Comparison of ENCODE assay signal across 22 mouse cellular contexts in the genomic region with DNA sequence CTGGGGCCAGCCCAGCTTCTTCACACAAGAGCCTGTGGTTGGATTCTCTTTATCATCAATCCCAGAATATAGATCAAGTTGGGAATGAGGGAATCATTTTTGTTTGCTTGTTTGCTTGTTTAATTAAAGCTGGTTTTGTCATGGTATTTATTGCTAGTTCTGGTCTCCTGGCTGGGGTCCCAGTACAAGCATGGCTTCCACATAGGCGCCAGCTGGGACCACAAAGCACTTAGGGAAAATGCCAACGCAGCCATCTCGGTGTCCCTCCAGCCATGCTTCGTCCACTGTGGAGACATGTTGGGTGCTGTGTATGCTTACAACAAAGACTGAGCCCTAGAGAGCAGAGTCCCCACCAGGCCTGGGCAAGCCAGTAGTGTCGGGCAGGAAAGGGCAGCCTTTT. TPM values are rescaled to one million over a fixed set of nuclear protein-coding genes. Genes with fewer than 3 reads are reported as not detected.
"Had no signal": no experiment of that assay in that cellular context is flagged by ENCODE, and none has a peak within 500 bp of the region (broad histone marks: within the 10 kb centered on the region; RNA-seq: fewer than 3 reads in every experiment).

No protein-coding gene starts in this region.

- H3K36me3 ChIP-seq: midbrain, embryonic 10.5 days; midbrain, embryonic 12.5 days; neural tube, embryonic 13.5 days; neural tube, embryonic 15.5 days; stomach, embryonic 15.5 days had no signal

- H3K27me3 ChIP-seq: midbrain, embryonic 12.5 days; neural tube, embryonic 13.5 days; neural tube, embryonic 15.5 days; stomach, embryonic 15.5 days had no signal

- DNase-seq: lung, adult 18-20 months; lung, embryonic 14.5 days; lung, postnatal 10 days; lung, postnatal 4 days; midbrain, embryonic 14.5 days; retina, postnatal 1 day; right cerebral cortex, adult 18-20 months; right cerebral cortex, postnatal 25 days; right cerebral cortex, postnatal 4 days; thymus, adult 2 months; thymus, postnatal 25 days; thymus, postnatal 4 days had no signal

- H3K4me1 ChIP-seq: midbrain, embryonic 10.5 days; midbrain, embryonic 12.5 days; neural tube, embryonic 13.5 days; neural tube, embryonic 15.5 days had no signal

- H3K4me3 ChIP-seq: midbrain, embryonic 10.5 days; midbrain, embryonic 12.5 days; myocyte; neural tube, embryonic 13.5 days; neural tube, embryonic 15.5 days; stomach, embryonic 15.5 days had no signal

- H3K27ac ChIP-seq: midbrain, embryonic 10.5 days; midbrain, embryonic 12.5 days; neural tube, embryonic 13.5 days; neural tube, embryonic 15.5 days; stomach, embryonic 15.5 days; stomach, postnatal 0 days had no signal

RNA-seq across cellular contexts. Expression of a gene that starts 5.5 kb away (rescaled TPM):
- total RNA-seq: megakaryocyte-erythroid progenitor cell, adult 5-6 weeks had no signal
- polyA plus RNA-seq: lung, embryonic 14.5 days; midbrain, embryonic 10.5 days; midbrain, embryonic 12.5 days; midbrain, embryonic 14.5 days; midbrain, embryonic 16.5 days; myocyte; neural tube, embryonic 11.5 days; neural tube, embryonic 13.5 days; neural tube, embryonic 15.5 days had no signal

RNA-seq across cellular contexts. Expression of a gene that starts 9.4 kb away (rescaled TPM):
- polyA plus RNA-seq: midbrain, embryonic 10.5 days; midbrain, embryonic 12.5 days; midbrain, embryonic 14.5 days; midbrain, embryonic 16.5 days; myocyte; neural tube, embryonic 13.5 days; neural tube, embryonic 15.5 days had no signal
